Mouse (Mus musculus): ENCODE measurements at regions not wholly inside any gene's neighbourhood (a gene's known extent, or its start where the extent isn't known, plus 50 kb on each side); places are given as distances from the start of the nearest gene placed in this dataset.

DNA sequence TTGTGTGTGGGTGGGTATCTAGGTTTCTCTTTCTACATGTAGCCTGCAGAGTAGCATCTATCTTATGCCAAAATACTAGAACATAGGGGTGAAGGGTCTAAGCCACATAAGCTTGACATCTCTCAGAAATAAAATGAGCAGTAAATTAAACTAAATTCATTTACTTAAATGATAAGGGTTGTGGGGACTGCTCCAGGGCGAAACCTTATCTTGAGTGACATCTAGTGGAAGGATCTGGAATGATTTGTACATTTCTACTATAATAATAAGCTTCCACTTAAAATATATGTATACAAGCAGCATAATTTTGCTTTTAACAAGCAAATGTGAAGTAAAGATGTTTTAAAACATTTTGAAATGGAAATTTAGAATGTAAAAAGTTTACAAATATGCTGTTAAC is 271.4 kb downstream of the Vgll3 start:
- no peaks in the 10 kb centered on the region for H3K4me1 ChIP-seq (ENCODE audit: control insufficient read depth in 2 of 2, insufficient read depth in 2 of 2, low read length in 2 of 2, poor library complexity in 1 of 2)
- H3K4me3 ChIP-seq (ENCODE audit: insufficient read depth in 1 of 2, low read depth in 1 of 2, low read length in 2 of 2, poor library complexity in 1 of 2, severe bottlenecking in 1 of 2), result no peak overlapping the region
- H3K9ac ChIP-seq (ENCODE audit: insufficient read depth, low read depth, low read length, poor library complexity, severe bottlenecking), result no peak overlapping the region
- H3K9me3 ChIP-seq (ENCODE audit: control insufficient read depth, insufficient read depth, low read depth, low read length), result no peaks in the 10 kb centered on the region
- DNase-seq (ENCODE audit: low read depth, low spot score), result no peak
- TF ChIP-seq ZNF384 (IDR thresholded peaks at IDR 0.05; ENCODE audit: low read depth, low read length) (no peak), ZC3H11A (IDR thresholded peaks at IDR 0.05; ENCODE audit: borderline replicate concordance, low read depth, low read length) (no peak)
- H3K27ac ChIP-seq (ENCODE audit: insufficient read depth, low read depth, low read length, poor library complexity, severe bottlenecking), result no peak overlapping the region
- in situ Hi-C loops (cut with MboI; ENCODE audit: low sequenced_read_pairs in 2 of 2, unreplicated experiment in 2 of 2), result no loop called here
- no peaks in the 10 kb centered on the region for H3K36me3 ChIP-seq (ENCODE audit: control insufficient read depth, insufficient read depth, low read length, poor library complexity, severe bottlenecking)

GRCm38 (mm10) chr16:66092766-66093165 is 277.7 kb downstream of the Vgll3 start:
- H3K9ac ChIP-seq (ENCODE audit: insufficient read depth, low read depth, low read length, poor library complexity, severe bottlenecking), result no peak overlapping the region
- in situ Hi-C loops (cut with MboI; ENCODE audit: low sequenced_read_pairs in 2 of 2, unreplicated experiment in 2 of 2), result no loop called here
- no peak overlapping the region for H3K4me3 ChIP-seq (ENCODE audit: insufficient read depth in 1 of 2, low read depth in 1 of 2, low read length in 2 of 2, poor library complexity in 1 of 2, severe bottlenecking in 1 of 2)
- H3K4me1 ChIP-seq (ENCODE audit: control insufficient read depth in 2 of 2, insufficient read depth in 2 of 2, low read length in 2 of 2, poor library complexity in 1 of 2), result no peaks in the 10 kb centered on the region
- H3K27ac ChIP-seq (ENCODE audit: insufficient read depth, low read depth, low read length, poor library complexity, severe bottlenecking), result no peak overlapping the region
- no peaks in the 10 kb centered on the region for H3K36me3 ChIP-seq (ENCODE audit: control insufficient read depth, insufficient read depth, low read length, poor library complexity, severe bottlenecking)
- H3K9me3 ChIP-seq (ENCODE audit: control insufficient read depth, insufficient read depth, low read depth, low read length), result no peaks in the 10 kb centered on the region
- DNase-seq (ENCODE audit: low read depth, low spot score), result no peak
- TF ChIP-seq ZC3H11A (IDR thresholded peaks at IDR 0.05; ENCODE audit: borderline replicate concordance, low read depth, low read length) (no peak), MAFK (IDR thresholded peaks at IDR 0.05; ENCODE audit: insufficient read depth, low read depth, low read length) (no peak), ZNF384 (IDR thresholded peaks at IDR 0.05; ENCODE audit: low read depth, low read length) (no peak), CHD2 (IDR thresholded peaks at IDR 0.05; ENCODE audit: low read depth, low read length) (no peak), HCFC1 (IDR thresholded peaks at IDR 0.05; ENCODE audit: borderline replicate concordance, insufficient read depth, low read length) (no peak)

DNA sequence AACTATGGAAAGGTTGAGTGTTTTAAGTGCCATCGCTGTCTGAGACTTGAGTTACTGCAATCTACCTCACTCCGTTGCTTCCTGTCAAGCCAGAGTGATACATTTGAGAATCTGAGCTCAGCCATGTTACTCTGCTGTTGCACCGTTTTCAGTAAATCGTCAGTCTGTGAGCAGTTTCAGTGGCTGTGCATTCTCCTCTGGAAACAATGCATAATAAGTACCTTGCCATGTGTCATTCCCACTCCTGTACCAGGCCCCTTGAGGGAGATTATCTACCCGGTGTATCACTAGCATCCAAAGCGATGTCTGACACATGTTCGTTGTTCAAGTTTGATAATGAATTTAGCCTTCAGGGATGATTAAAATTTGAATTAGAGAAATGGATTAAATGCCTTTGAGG is 280.6 kb downstream of the Vgll3 start:
- H3K9me3 ChIP-seq (ENCODE audit: control insufficient read depth, insufficient read depth, low read depth, low read length), result no peaks in the 10 kb centered on the region
- no peak for TF ChIP-seq ZNF384 (IDR thresholded peaks at IDR 0.05; ENCODE audit: low read depth, low read length)
- TF ChIP-seq HCFC1 (IDR thresholded peaks at IDR 0.05; ENCODE audit: borderline replicate concordance, insufficient read depth, low read length), result no peak
- TF ChIP-seq CHD2 (IDR thresholded peaks at IDR 0.05; ENCODE audit: low read depth, low read length), result no peak
- TF ChIP-seq ZC3H11A (IDR thresholded peaks at IDR 0.05; ENCODE audit: borderline replicate concordance, low read depth, low read length), result no peak
- TF ChIP-seq MAFK (IDR thresholded peaks at IDR 0.05; ENCODE audit: insufficient read depth, low read depth, low read length), result no peak
- no peak overlapping the region for H3K27ac ChIP-seq (ENCODE audit: insufficient read depth, low read depth, low read length, poor library complexity, severe bottlenecking)
- H3K9ac ChIP-seq (ENCODE audit: insufficient read depth, low read depth, low read length, poor library complexity, severe bottlenecking), result no peak overlapping the region
- in situ Hi-C loops (cut with MboI; ENCODE audit: low sequenced_read_pairs in 2 of 2, unreplicated experiment in 2 of 2), result no loop called here
- DNase-seq (ENCODE audit: low read depth, low spot score), result no peak
- H3K4me1 ChIP-seq (ENCODE audit: control insufficient read depth in 2 of 2, insufficient read depth in 2 of 2, low read length in 2 of 2, poor library complexity in 1 of 2), result no peaks in the 10 kb centered on the region
- no peaks in the 10 kb centered on the region for H3K36me3 ChIP-seq (ENCODE audit: control insufficient read depth, insufficient read depth, low read length, poor library complexity, severe bottlenecking)
- H3K4me3 ChIP-seq (ENCODE audit: insufficient read depth in 1 of 2, low read depth in 1 of 2, low read length in 2 of 2, poor library complexity in 1 of 2, severe bottlenecking in 1 of 2), result no peak overlapping the region

- Histone ChIP-seq H3K27ac (ENCODE audit: insufficient read depth, low read depth, low read length, poor library complexity, severe bottlenecking) (no peak overlapping the region), H3K4me3 (ENCODE audit: insufficient read depth in 1 of 2, low read depth in 1 of 2, low read length in 2 of 2, poor library complexity in 1 of 2, severe bottlenecking in 1 of 2) (no peak overlapping the region), H3K9ac (ENCODE audit: insufficient read depth, low read depth, low read length, poor library complexity, severe bottlenecking) (no peak overlapping the region), H3K36me3 (ENCODE audit: control insufficient read depth, insufficient read depth, low read length, poor library complexity, severe bottlenecking) (no peaks in the 10 kb centered on the region), H3K4me1 (ENCODE audit: control insufficient read depth in 2 of 2, insufficient read depth in 2 of 2, low read length in 2 of 2, poor library complexity in 1 of 2) (no peaks in the 10 kb centered on the region), H3K9me3 (ENCODE audit: control insufficient read depth, insufficient read depth, low read depth, low read length) (no peaks in the 10 kb centered on the region)
- in situ Hi-C loops (cut with MboI; ENCODE audit: low sequenced_read_pairs in 2 of 2, unreplicated experiment in 2 of 2), result no loop called here
- DNase-seq (ENCODE audit: low read depth, low spot score), result no peak
- no peak for TF ChIP-seq ZC3H11A (IDR thresholded peaks at IDR 0.05; ENCODE audit: borderline replicate concordance, low read depth, low read length)
- TF ChIP-seq CHD2 (IDR thresholded peaks at IDR 0.05; ENCODE audit: low read depth, low read length), result no peak
- no peak for TF ChIP-seq HCFC1 (IDR thresholded peaks at IDR 0.05; ENCODE audit: borderline replicate concordance, insufficient read depth, low read length)
- TF ChIP-seq MAFK (IDR thresholded peaks at IDR 0.05; ENCODE audit: insufficient read depth, low read depth, low read length), result no peak
Measured at GRCm38 (mm10) chr16:66117930-66118329, 302.9 kb downstream of the Vgll3 start.

DNA sequence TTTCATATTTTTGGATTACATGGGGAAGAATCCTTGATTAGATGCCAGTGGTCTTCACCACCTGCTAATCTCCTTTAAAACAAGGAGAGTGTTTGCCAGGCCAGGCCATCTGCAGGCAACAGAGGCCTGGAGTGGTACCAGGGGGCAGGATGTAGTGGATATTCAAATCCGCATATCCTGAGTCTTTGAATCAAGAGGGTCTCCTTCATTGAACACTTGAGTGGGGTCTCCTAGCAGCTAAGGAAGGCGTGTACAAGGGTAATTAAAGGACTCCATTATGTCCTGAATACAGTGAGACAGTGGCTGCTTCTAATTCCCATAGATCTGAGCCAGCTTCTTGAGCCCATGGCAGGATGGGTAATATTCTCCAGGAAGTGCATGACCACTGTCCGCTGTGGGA is 322.7 kb downstream of the Vgll3 start:
- H3K9ac ChIP-seq (ENCODE audit: insufficient read depth, low read depth, low read length, poor library complexity, severe bottlenecking), result no peak overlapping the region
- in situ Hi-C loops (cut with MboI; ENCODE audit: low sequenced_read_pairs in 2 of 2, unreplicated experiment in 2 of 2), result no loop called here
- no peak for TF ChIP-seq ZC3H11A (IDR thresholded peaks at IDR 0.05; ENCODE audit: borderline replicate concordance, low read depth, low read length)
- TF ChIP-seq HCFC1 (IDR thresholded peaks at IDR 0.05; ENCODE audit: borderline replicate concordance, insufficient read depth, low read length), result no peak
- TF ChIP-seq ZNF384 (IDR thresholded peaks at IDR 0.05; ENCODE audit: low read depth, low read length), result no peak
- TF ChIP-seq MAFK (IDR thresholded peaks at IDR 0.05; ENCODE audit: insufficient read depth, low read depth, low read length), result no peak
- no peak for TF ChIP-seq CHD2 (IDR thresholded peaks at IDR 0.05; ENCODE audit: low read depth, low read length)
- no peaks in the 10 kb centered on the region for H3K36me3 ChIP-seq (ENCODE audit: control insufficient read depth, insufficient read depth, low read length, poor library complexity, severe bottlenecking)
- H3K4me1 ChIP-seq (ENCODE audit: control insufficient read depth in 2 of 2, insufficient read depth in 2 of 2, low read length in 2 of 2, poor library complexity in 1 of 2), result no peaks in the 10 kb centered on the region
- no peak overlapping the region for H3K4me3 ChIP-seq (ENCODE audit: insufficient read depth in 1 of 2, low read depth in 1 of 2, low read length in 2 of 2, poor library complexity in 1 of 2, severe bottlenecking in 1 of 2)
- no peak for DNase-seq (ENCODE audit: low read depth, low spot score)
- no peaks in the 10 kb centered on the region for H3K9me3 ChIP-seq (ENCODE audit: control insufficient read depth, insufficient read depth, low read depth, low read length)
- H3K27ac ChIP-seq (ENCODE audit: insufficient read depth, low read depth, low read length, poor library complexity, severe bottlenecking), result no peak overlapping the region

Measured in ES-E14 (cell line).